Mouse (Mus musculus) spleen, adult 2 months (tissue): ENCODE measurements around the gene Sp8.

Experiments
- CTCF ChIP-seq: fragments of 200-500 bp; IDR thresholded peaks from 2 replicates; pipeline ENCODE4 v1.5.1; 2011; ENCODE audit warnings: mild to moderate bottlenecking, inconsistent platforms; ENCODE audit not compliant: insufficient read depth, insufficient read length, insufficient replicate concordance; ENCODE audit errors: extremely low read depth
- POLR2A ChIP-seq: fragments of 200-500 bp; IDR thresholded peaks from 2 replicates; pipeline ENCODE4 v1.6.1; 2011; ENCODE audit warnings: low read depth, low read length, inconsistent platforms

DNA sequence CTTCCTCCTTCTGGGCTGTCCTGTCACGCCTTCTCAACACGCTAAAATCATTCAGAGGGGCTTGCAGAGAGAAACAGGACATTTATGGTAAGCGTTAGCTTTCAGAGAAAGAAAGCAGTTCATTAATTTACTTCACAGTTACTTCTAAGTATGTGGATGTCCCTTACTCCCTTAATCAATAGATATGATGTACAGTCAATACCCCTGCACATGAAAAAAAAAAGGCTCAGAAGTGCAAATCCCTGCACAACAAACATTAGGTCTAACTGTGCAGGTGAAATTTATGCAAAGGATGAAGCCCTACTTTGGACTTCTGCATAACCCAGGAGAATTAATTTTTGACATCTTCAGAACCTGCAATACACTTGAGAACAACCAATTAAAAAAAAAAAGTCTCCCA is 778 bp upstream of the Sp8 start:
- TF ChIP-seq POLR2A (no peak), CTCF (no peak)
